In the genomic region with DNA sequence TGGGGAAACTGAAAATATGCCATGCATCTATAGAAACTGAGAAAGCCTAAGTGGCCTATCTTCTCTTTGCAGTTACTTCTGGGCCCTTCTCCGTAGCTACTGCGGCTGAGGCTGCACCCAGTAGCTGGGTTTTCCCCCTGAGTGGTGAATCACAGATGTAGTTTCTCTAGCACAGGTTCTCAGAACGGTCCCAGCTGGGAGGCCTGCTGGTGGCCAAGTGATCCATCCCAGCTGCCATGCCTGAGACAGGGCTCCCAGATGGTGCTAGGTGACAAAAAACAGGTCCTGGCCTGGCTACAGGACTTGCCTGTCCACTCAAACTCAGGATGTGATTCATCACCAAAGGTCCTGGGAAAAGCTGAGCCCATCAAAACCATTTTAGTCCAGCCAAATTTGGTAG, we compare ENCODE assay signal across 11 mouse cellular contexts. TPM values are rescaled to one million over a fixed set of nuclear protein-coding genes. Genes with fewer than 3 reads are reported as not detected.
DNase-seq lines count a peak whose midpoint lies in the region; ATAC-seq lines count a peak whose summit lies in the region.
"Had no signal": no experiment of that assay in that cellular context is flagged by ENCODE, and none has a peak within 500 bp of the region (broad histone marks: within the 10 kb centered on the region; RNA-seq: fewer than 3 reads in every experiment).

No protein-coding gene starts in this region.

- H3K36me3 ChIP-seq in lung, embryonic 15.5 days, result no peaks in the 10 kb centered on the region

- intact Hi-C loops in left cerebral cortex, postnatal 25 days (cut with DNase I), result no loop called here

- H3K27ac ChIP-seq in lung, embryonic 15.5 days, result peak overlapping the region; percentile 25; the same call in 1 of the 2 replicates

- 22% methylated on average over 3 of the region's 3 CpGs for WGBS in lung, embryonic 15.5 days

- no peak overlapping the region for H3K4me2 ChIP-seq in lung, embryonic 15.5 days

- peak; percentile 84 for ATAC-seq in CD4-positive, CD25-positive, alpha-beta regulatory T cell, adult 4 months
- peak; percentile 83 for ATAC-seq in lung, embryonic 15.5 days (ENCODE audit: borderline replicate concordance, extremely low read depth, low FRiP score, low TSS enrichment)
- peak; percentile 38; the same call in 1 of the 2 replicates for ATAC-seq in neutrophil, adult 5-6 weeks (ENCODE audit: extremely low read depth, insufficient number of reproducible peaks, low FRiP score, poor library complexity, severe bottlenecking)
- ATAC-seq: hindbrain, embryonic 16.5 days had no signal

- H3K4me3 ChIP-seq in lung, embryonic 15.5 days, result no peak overlapping the region

- no peaks in the 10 kb centered on the region for H3K4me1 ChIP-seq in lung, embryonic 15.5 days

- no peaks in the 10 kb centered on the region for H3K9me3 ChIP-seq in lung, embryonic 15.5 days

- peak; percentile 43 to 50 for DNase-seq in spleen, postnatal 36 days (ENCODE audit: low spot score in 2 of 2)
- DNase-seq in spleen, postnatal 10 days (ENCODE audit: low spot score in 2 of 2), result no peak
- no peak for DNase-seq in layer of hippocampus, adult 18-20 months (ENCODE audit: low spot score in 2 of 2)
- no peak for DNase-seq in left cerebral cortex, postnatal 25 days (ENCODE audit: low spot score in 2 of 2)
- DNase-seq in testis, postnatal 14 days (ENCODE audit: low spot score), result no peak
- DNase-seq: adrenal gland, postnatal 10 days had no signal

- H3K27me3 ChIP-seq in lung, embryonic 15.5 days, result no peaks in the 10 kb centered on the region

- no peak overlapping the region for H3K9ac ChIP-seq in lung, embryonic 15.5 days

RNA-seq across cellular contexts. Expression of gene Kcna2, which starts 24.3 kb away (rescaled TPM):
- polyA plus RNA-seq in CD4-positive, CD25-positive, alpha-beta regulatory T cell, adult 4 months (2017; shearing (Covaris generic)), result under 1 TPM; 0.35 to 0.76 TPM
- 0.47 and 0.61 TPM in 2 replicates for polyA plus RNA-seq in lung, embryonic 15.5 days (2015; fragmentation: Nextera tagmentation; extraction: Ambion mirVana)
- 0.81 and 0.98 TPM in 2 replicates for total RNA-seq in neutrophil, adult 5-6 weeks (2017)
- 10 to 100 TPM; 88.7 to 90.1 TPM for total RNA-seq in layer of hippocampus, adult 18-20 months (2021)
- 100 to 1,000 TPM; 140 to 147 TPM for total RNA-seq in left cerebral cortex, postnatal 25 days (2021)
- total RNA-seq: common myeloid progenitor, adult 5-6 weeks had no signal

RNA-seq across cellular contexts. Expression of gene Kcna3, which starts 40.7 kb away (rescaled TPM):
- polyA plus RNA-seq in CD4-positive, CD25-positive, alpha-beta regulatory T cell, adult 4 months (2017; shearing (Covaris generic)), result 10 to 100 TPM in 1 of 2 experiments, 1 to 10 TPM in 1; 9.8 to 15.2 TPM
- polyA plus RNA-seq in lung, embryonic 15.5 days (2015; fragmentation: Nextera tagmentation; extraction: Ambion mirVana), result 3.0 and 3.5 TPM in 2 replicates
- 32.2 and 32.3 TPM in 2 replicates for total RNA-seq in neutrophil, adult 5-6 weeks (2017)
- total RNA-seq in layer of hippocampus, adult 18-20 months (2021), result 10 to 100 TPM; 21.6 to 26.7 TPM
- total RNA-seq in left cerebral cortex, postnatal 25 days (2021), result 10 to 100 TPM; 31.0 to 31.8 TPM

Comparison
In these comparisons a context has a peak if more than half of its experiments do, and no peak if none do; other contexts are left out.
1. DNase-seq: peak in spleen, postnatal 36 days (2 of 2); none in spleen, postnatal 10 days (0 of 2), layer of hippocampus, adult 18-20 months (0 of 2), left cerebral cortex, postnatal 25 days (0 of 2) and testis, postnatal 14 days (single experiment).
2. RNA of gene Kcna2, which starts 24.3 kb away (total RNA-seq): 140 to 147 TPM in left cerebral cortex, postnatal 25 days and 88.7 to 90.1 TPM in layer of hippocampus, adult 18-20 months; 0.81 to 0.98 TPM in neutrophil, adult 5-6 weeks; every median in the first group is over 10 times any median in the second.
3. Peak in every context shown above with its lines, with median percentiles within 50 percentile points of each other: ATAC-seq.